Mouse (Mus musculus) olfactory bulb, adult 2 months (tissue): Measurements from ENCODE around the gene Dlx1. TPM values are rescaled to one million over a fixed set of nuclear protein-coding genes. Genes with fewer than 3 reads are reported as not detected.

Experiments
- H3K27ac ChIP-seq: fragments of 200-500 bp; 2 replicates; pipeline ENCODE4 v1.5.1; 2012; ENCODE audit warnings: low read depth, low read length; ENCODE audit not compliant: insufficient read depth
- H3K4me1 ChIP-seq: fragments of 200-500 bp; 2 replicates; pipeline ENCODE4 v1.6.1; 2012; ENCODE audit warnings: low read length; ENCODE audit not compliant: control insufficient read depth, insufficient read depth
- H3K4me3 ChIP-seq: fragments of 200-500 bp; 2 replicates; pipeline ENCODE4 v1.5.1; 2012; ENCODE audit warnings: mild to moderate bottlenecking, low read depth, low read length, moderate library complexity; ENCODE audit not compliant: insufficient read depth
- CTCF ChIP-seq: fragments of 200-500 bp; IDR thresholded peaks from 2 replicates; pipeline ENCODE4 v1.5.1; 2012; ENCODE audit warnings: low read depth, mild to moderate bottlenecking, low read length, moderate library complexity; ENCODE audit not compliant: insufficient read depth
- POLR2A ChIP-seq: fragments of 200-500 bp; IDR thresholded peaks from 2 replicates; pipeline ENCODE4 v1.6.1; 2012; ENCODE audit warnings: mild to moderate bottlenecking, low read depth, low read length, moderate library complexity; ENCODE audit not compliant: insufficient read depth
- WGBS: fragments of 180-500 bp; shearing (Covaris S2); methylation state at CpG from one replicate; pipeline ENCODE4 v1.1.7; 2018; 5-methylcytosine and 5-hydroxymethylcytosine counted together
- polyA plus RNA-seq: library from polyadenylated mRNA; stranded (reverse); fragments of >200 nt; gene quantifications from 2 replicates; pipeline ENCODE4 v1.2.4, GENCODE M21; 2012; ENCODE audit warnings: low replicate concordance; ENCODE audit not compliant: missing spikeins, insufficient read depth, insufficient read length

Gene Dlx1
- 355 TPM in 1 of 2 replicates, not detected in the other for polyA plus RNA-seq

GRCm38 (mm10) chr2:71528014-71528713 is at the start of gene Dlx1:
Gene Dlx1 (plus strand): TSS chr2:71528113.
- no peak for TF ChIP-seq CTCF
- TF ChIP-seq POLR2A: no peak
- WGBS: 4% methylated on average over 26 of the region's 26 CpGs
- peak within 1 kb of the TSS; percentile 56 for H3K4me3 ChIP-seq
- peaks cover 25% of the 10 kb centered on the region for H3K4me1 ChIP-seq
- peak within 1 kb of the TSS; percentile 87 for H3K27ac ChIP-seq

GRCm38 (mm10) chr2:71479917-71480316 is 48.0 kb upstream of the Dlx1 start:
- Histone ChIP-seq H3K4me1 (peaks cover 11% of the 10 kb centered on the region), H3K4me3 (no peak overlapping the region), H3K27ac (no peak overlapping the region)
- WGBS: 58% methylated on average over 7 of the region's 7 CpGs
- TF ChIP-seq CTCF: no peak
- no peak for TF ChIP-seq POLR2A

- TF ChIP-seq POLR2A (no peak), CTCF (no peak)
- 59% methylated on average over 6 of the region's 6 CpGs for WGBS
Measured at GRCm38 (mm10) chr2:71481825-71482224, 46.1 kb upstream of the Dlx1 start.

GRCm38 (mm10) chr2:71483046-71483716 is 44.7 kb upstream of the Dlx1 start:
- TF ChIP-seq CTCF: no peak
- no peak for TF ChIP-seq POLR2A
- 64% methylated on average over 10 of the region's 10 CpGs for WGBS

More at GRCm38 (mm10) chr2:71481825-71482224, 46.1 kb upstream of the Dlx1 start:
- Histone ChIP-seq H3K27ac (no peak overlapping the region), H3K4me3 (no peak overlapping the region), H3K4me1 (peaks cover 6% of the 10 kb centered on the region; the same call in 1 of the 2 replicates)

GRCm38 (mm10) chr2:71483717-71484066 is 44.2 kb upstream of the Dlx1 start:
- WGBS: 57% methylated on average over 5 of the region's 5 CpGs
- 0 out of 2 replicates have a peak overlapping the region, but pooled peaks have one; percentile 0 for H3K27ac ChIP-seq
- H3K4me3 ChIP-seq: no peak overlapping the region
- H3K4me1 ChIP-seq: peaks cover 6% of the 10 kb centered on the region; the same call in 1 of the 2 replicates
- TF ChIP-seq CTCF (no peak), POLR2A (no peak)

More at GRCm38 (mm10) chr2:71483046-71483716, 44.7 kb upstream of the Dlx1 start:
- Histone ChIP-seq H3K27ac (0 out of 2 replicates have a peak overlapping the region, but pooled peaks have one; percentile 0), H3K4me1 (peaks cover 6% of the 10 kb centered on the region; the same call in 1 of the 2 replicates), H3K4me3 (no peak overlapping the region)

GRCm38 (mm10) chr2:71491295-71491694 is 36.6 kb upstream of the Dlx1 start:
- H3K4me3 ChIP-seq: no peak overlapping the region
- no peak for TF ChIP-seq CTCF
- no peak overlapping the region for H3K27ac ChIP-seq
- H3K4me1 ChIP-seq: peaks cover 4% of the 10 kb centered on the region

GRCm38 (mm10) chr2:71493161-71493683 is 34.7 kb upstream of the Dlx1 start:
- peak overlapping the region; percentile 75 for H3K27ac ChIP-seq
- WGBS: 43% methylated on average over 12 of the region's 12 CpGs
- peaks cover 4% of the 10 kb centered on the region for H3K4me1 ChIP-seq
- TF ChIP-seq CTCF: no peak
- TF ChIP-seq POLR2A: no peak
- H3K4me3 ChIP-seq: no peak overlapping the region

GRCm38 (mm10) chr2:71494503-71494902 is 33.4 kb upstream of the Dlx1 start:
- Histone ChIP-seq H3K4me3 (no peak overlapping the region), H3K27ac (peak overlapping the region; percentile 83), H3K4me1 (peaks cover 9% of the 10 kb centered on the region)
- TF ChIP-seq POLR2A: no peak
- TF ChIP-seq CTCF: no peak
- 34% methylated on average over 10 of the region's 10 CpGs for WGBS

GRCm38 (mm10) chr2:71494971-71495370 is 32.9 kb upstream of the Dlx1 start:
- Histone ChIP-seq H3K4me3 (no peak overlapping the region), H3K27ac (peak overlapping the region; percentile 83), H3K4me1 (peaks cover 9% of the 10 kb centered on the region)
- no peak for TF ChIP-seq POLR2A
- TF ChIP-seq CTCF: no peak
- WGBS: 52% methylated on average over 4 of the region's 4 CpGs
